Mouse (Mus musculus) T-helper 1 cell (primary cell): ENCODE results near the gene S100a6.

Experiments used
- in situ Hi-C: fragments of 300-600 bp; cut with MboI, MseI; formaldehyde crosslinking; loops from one replicate; pipeline ENCODE4 v1.15.1; 2025; ENCODE audit warnings: high pct_unique_total_duplicates

S100a6 gene

GRCm38 (mm10) chr3:90626266-90627021, 13.8 kb downstream of the S100a6 start:
- in situ Hi-C loops: no loop called here

GRCm38 (mm10) chr3:90627366-90627765, 14.7 kb downstream of the S100a6 start:
- in situ Hi-C loops: no loop called here

GRCm38 (mm10) chr3:90627807-90628206, 15.1 kb downstream of the S100a6 start:
- in situ Hi-C loops: no loop called here

- in situ Hi-C loops: no loop called here
These were observed 16.6 kb downstream of the S100a6 start for GRCm38 (mm10) chr3:90629298-90629697.

- in situ Hi-C loops: no loop called here
These were observed 19.3 kb downstream of the S100a6 start for GRCm38 (mm10) chr3:90631984-90632383.

GRCm38 (mm10) chr3:90638511-90639275, 26.0 kb downstream of the S100a6 start:
- in situ Hi-C loops: no loop called here

GRCm38 (mm10) chr3:90639511-90640154, 27.0 kb downstream of the S100a6 start:
- in situ Hi-C loops: no loop called here

GRCm38 (mm10) chr3:90640981-90641380, 28.3 kb downstream of the S100a6 start:
- in situ Hi-C loops: no loop called here

GRCm38 (mm10) chr3:90644220-90644619, 31.5 kb downstream of the S100a6 start:
- in situ Hi-C loops: no loop called here

- in situ Hi-C loops: no loop called here
These were observed 34.6 kb downstream of the S100a6 start for GRCm38 (mm10) chr3:90647291-90647690.

- in situ Hi-C loops: no loop called here
These were observed 36.3 kb downstream of the S100a6 start for GRCm38 (mm10) chr3:90648981-90649380.

- in situ Hi-C loops: no loop called here
These were observed 37.1 kb downstream of the S100a6 start for GRCm38 (mm10) chr3:90649832-90650231.

- in situ Hi-C loops: no loop called here
These were observed 40.3 kb downstream of the S100a6 start for GRCm38 (mm10) chr3:90652878-90653508.

- in situ Hi-C loops: no loop called here
These were observed 41.0 kb downstream of the S100a6 start, which contains the start of gene S100a7a for GRCm38 (mm10) chr3:90653717-90654116. Gene S100a7a, plus strand, starts transcription at chr3:90654017.

- in situ Hi-C loops: no loop called here
These were observed 44.7 kb downstream of the S100a6 start for GRCm38 (mm10) chr3:90657405-90657804.

GRCm38 (mm10) chr3:90659364-90660044, 46.8 kb downstream of the S100a6 start:
- in situ Hi-C loops: loop anchor here (10.0 kb wide), 1 partner anchor 915 kb away; no protein-coding TSS in a partner anchor

- in situ Hi-C loops: loop anchor here (10.0 kb wide), 1 partner anchor 911 kb away; no protein-coding TSS in a partner anchor
These were observed 51.5 kb downstream of the S100a6 start for GRCm38 (mm10) chr3:90664219-90664618.

- in situ Hi-C loops: loop anchor here (10.0 kb wide), 1 partner anchor 906 kb away; no protein-coding TSS in a partner anchor
These were observed 56.2 kb downstream of the S100a6 start, which contains the start of gene S100a8 for GRCm38 (mm10) chr3:90668846-90669245. Gene S100a8, plus strand, starts transcription at chr3:90668978.
